In the genomic region with DNA sequence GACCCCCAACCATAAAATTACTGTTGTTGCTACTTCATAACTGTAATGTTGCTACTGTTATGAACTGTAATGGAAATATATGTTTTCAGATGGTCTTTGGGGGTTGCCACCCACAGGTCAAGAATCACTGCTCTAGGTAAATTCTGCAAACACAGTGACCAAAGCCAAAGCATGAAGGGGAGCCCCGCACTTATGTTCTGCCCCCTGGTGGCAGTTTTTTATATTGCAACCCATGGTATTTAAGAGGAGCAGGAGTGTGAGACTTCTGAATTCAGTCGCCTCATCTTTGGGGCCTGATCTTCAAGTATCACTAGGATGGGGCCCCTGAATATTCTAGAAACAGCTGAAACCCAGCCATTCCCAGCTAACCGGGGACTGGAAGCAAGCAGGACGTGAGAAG, we compare ENCODE assay signal across 9 mouse cellular contexts. TPM values are rescaled to one million over a fixed set of nuclear protein-coding genes. Genes with fewer than 3 reads are reported as not detected.
DNase-seq lines count a peak whose midpoint lies in the region; ATAC-seq lines count a peak whose summit lies in the region.
"Had no signal": no experiment of that assay in that cellular context is flagged by ENCODE, and none has a peak within 500 bp of the region (broad histone marks: within the 10 kb centered on the region; RNA-seq: fewer than 3 reads in every experiment).

No protein-coding gene starts in this region.

- 3% methylated on average over 4 of the region's 4 CpGs for WGBS in liver, embryonic 12.5 days (ENCODE audit: insufficient replicate concordance)
- 10% methylated on average over 4 of the region's 4 CpGs for WGBS in midbrain, embryonic 11.5 days

- H3K4me2 ChIP-seq in liver, embryonic 12.5 days = no peak overlapping the region
- no peak overlapping the region for H3K4me2 ChIP-seq in midbrain, embryonic 11.5 days

- H3K9me3 ChIP-seq in liver, embryonic 12.5 days (replicated peaks) = no peaks in the 10 kb centered on the region
- H3K9me3 ChIP-seq in midbrain, embryonic 11.5 days (ENCODE audit: control insufficient read depth, low read length) = no peaks in the 10 kb centered on the region

- H3K36me3 ChIP-seq in liver, embryonic 12.5 days = no peaks in the 10 kb centered on the region
- no peaks in the 10 kb centered on the region for H3K36me3 ChIP-seq in midbrain, embryonic 11.5 days (ENCODE audit: control insufficient read depth, insufficient read depth, low read length)

- no peak overlapping the region for H3K4me3 ChIP-seq in liver, embryonic 12.5 days
- no peak overlapping the region for H3K4me3 ChIP-seq in midbrain, embryonic 11.5 days (ENCODE audit: low read depth, low read length)

- ATAC-seq in liver, embryonic 12.5 days = no peak
- peak; percentile 80 for ATAC-seq in frontal cortex, adult (ENCODE audit: low TSS enrichment)
- no peak; the same call in 1 of the 2 replicates for ATAC-seq in midbrain, embryonic 11.5 days (ENCODE audit: low FRiP score)

- DNase-seq in liver (peak; percentile 58), MN1 (ENCODE audit: low spot score) (peak; percentile 73)
- peak; percentile 64 for DNase-seq in c-Kit-positive CD71-positive TER-119-positive erythroid progenitor cells, embryonic 14.5 days (ENCODE audit: low spot score)
- DNase-seq in layer of hippocampus, postnatal 25 days (ENCODE audit: extremely low spot score in 1 of 2, low spot score in 1 of 2) = peak; percentile 63 to 87
- peak; percentile 99 for DNase-seq in midbrain, embryonic 11.5 days (ENCODE audit: low spot score, missing footprints)
- DNase-seq in thymus, postnatal 4 days = peak; percentile 70

- peaks cover 60% of the 10 kb centered on the region for H3K27me3 ChIP-seq in liver, embryonic 12.5 days (replicated peaks)
- peaks cover 48% of the 10 kb centered on the region for H3K27me3 ChIP-seq in midbrain, embryonic 11.5 days (ENCODE audit: control insufficient read depth, insufficient read depth, low read length)

- H3K4me1 ChIP-seq in liver, embryonic 12.5 days = peaks cover 20% of the 10 kb centered on the region
- H3K4me1 ChIP-seq in midbrain, embryonic 11.5 days (ENCODE audit: control insufficient read depth, insufficient read depth, low read length) = 0 out of 2 replicates have a peak, but pooled peaks cover 4% of the 10 kb centered on the region

- no peak overlapping the region for H3K27ac ChIP-seq in liver, embryonic 12.5 days
- no peak overlapping the region for H3K27ac ChIP-seq in midbrain, embryonic 11.5 days (ENCODE audit: low read depth, low read length)
- H3K27ac ChIP-seq: macrophage had no signal

- H3K9ac ChIP-seq in liver, embryonic 12.5 days = no peak overlapping the region
- no peak overlapping the region for H3K9ac ChIP-seq in midbrain, embryonic 11.5 days (ENCODE audit: low read length)

RNA-seq across cellular contexts. Expression of a gene that starts 15.4 kb away (rescaled TPM):
- 0.69 and 0.76 TPM in 2 replicates for polyA plus RNA-seq in liver, embryonic 12.5 days (2016; fragmentation: Nextera tagmentation; extraction: Ambion mirVana)
- total RNA-seq in layer of hippocampus, postnatal 25 days (2021) = under 1 TPM; 0.33 to 0.47 TPM
- 2.8 and 3.3 TPM in 2 replicates for polyA plus RNA-seq in midbrain, embryonic 11.5 days (2014; fragmentation: Nextera tagmentation; extraction: Ambion mirVana)
- polyA plus RNA-seq: macrophage had no signal

RNA-seq across cellular contexts. Expression of a gene that starts 24.6 kb away (rescaled TPM):
- not detected in 2 replicates for polyA plus RNA-seq in liver, embryonic 12.5 days (2016; fragmentation: Nextera tagmentation; extraction: Ambion mirVana)
- not detected for total RNA-seq in layer of hippocampus, postnatal 25 days (2021)
- not detected in 2 replicates for polyA plus RNA-seq in midbrain, embryonic 11.5 days (2014; fragmentation: Nextera tagmentation; extraction: Ambion mirVana)
- polyA plus RNA-seq: macrophage had no signal

RNA-seq across cellular contexts. Expression of a gene that starts 51.7 kb away (rescaled TPM):
- polyA plus RNA-seq in liver, embryonic 12.5 days (2016; fragmentation: Nextera tagmentation; extraction: Ambion mirVana) = not detected in 2 replicates
- not detected for total RNA-seq in layer of hippocampus, postnatal 25 days (2021)
- polyA plus RNA-seq in midbrain, embryonic 11.5 days (2014; fragmentation: Nextera tagmentation; extraction: Ambion mirVana) = not detected in 2 replicates
- polyA plus RNA-seq: macrophage had no signal

RNA-seq across cellular contexts. Expression of a gene that starts 52.0 kb away (rescaled TPM):
- polyA plus RNA-seq in liver, embryonic 12.5 days (2016; fragmentation: Nextera tagmentation; extraction: Ambion mirVana) = 17.0 and 19.0 TPM in 2 replicates
- total RNA-seq in layer of hippocampus, postnatal 25 days (2021) = 10 to 100 TPM; 69.6 to 71.2 TPM
- 87.6 and 90.6 TPM in 2 replicates for polyA plus RNA-seq in midbrain, embryonic 11.5 days (2014; fragmentation: Nextera tagmentation; extraction: Ambion mirVana)
